Mouse (Mus musculus) thymus, adult 2 months (tissue): ENCODE data around the gene Tet2. TPM values are rescaled to one million over a fixed set of nuclear protein-coding genes. Genes with fewer than 3 reads are reported as not detected.
"Not testable (repeated sequence)": the region's sequence is repeated elsewhere in the genome, so short reads cannot be mapped to it uniquely, and the experiment has no call there.

Source experiments
- DNase-seq: peaks from one replicate; pipeline ENCODE4 v3.0.0; 2021
- H3K27ac ChIP-seq: fragments of 200-500 bp; 2 replicates; pipeline ENCODE4 v1.5.1; 2012; ENCODE audit warnings: low read length, control low read depth; ENCODE audit not compliant: control insufficient read depth, insufficient read depth
- H3K27me3 ChIP-seq: fragments of 200-500 bp; 2 replicates; pipeline ENCODE4 v1.6.1; 2012; ENCODE audit warnings: mild to moderate bottlenecking, low read length, moderate library complexity, mixed read lengths; ENCODE audit not compliant: control insufficient read depth, insufficient read depth
- H3K36me3 ChIP-seq: fragments of 200-500 bp; 2 replicates; pipeline ENCODE4 v1.6.1; 2012; ENCODE audit warnings: mild to moderate bottlenecking, low read length, moderate library complexity; ENCODE audit not compliant: control insufficient read depth, insufficient read depth
- H3K4me1 ChIP-seq: fragments of 200-500 bp; replicated peaks from 2 replicates; pipeline ENCODE4 v1.6.1; 2012; ENCODE audit warnings: low read length; ENCODE audit not compliant: control insufficient read depth, insufficient read depth
- H3K4me3 ChIP-seq: fragments of 200-500 bp; 2 replicates; pipeline ENCODE4 v1.5.1; 2012; ENCODE audit warnings: mild to moderate bottlenecking, low read length, control low read depth, moderate library complexity; ENCODE audit not compliant: control insufficient read depth, insufficient read depth
- CTCF ChIP-seq: fragments of 200-500 bp; IDR thresholded peaks from 2 replicates; pipeline ENCODE4 v1.5.1; 2012; ENCODE audit warnings: mild to moderate bottlenecking, control low read depth, low read length, moderate library complexity, borderline replicate concordance; ENCODE audit not compliant: control insufficient read depth, poor library complexity, insufficient read depth; ENCODE audit errors: extremely low read depth
- POLR2A ChIP-seq: fragments of 200-500 bp; IDR thresholded peaks from 2 replicates; pipeline ENCODE4 v1.6.1; 2012; ENCODE audit warnings: mild to moderate bottlenecking, low read length, control low read depth, moderate library complexity; ENCODE audit not compliant: control insufficient read depth, poor library complexity, insufficient read depth; ENCODE audit errors: extremely low read depth
- WGBS: fragments of 180-500 bp; shearing (Covaris S2); methylation state at CpG from one replicate; pipeline ENCODE4 v1.1.7; 2018; 5-methylcytosine and 5-hydroxymethylcytosine counted together
- polyA plus RNA-seq: library from polyadenylated mRNA; depleted of rRNA; stranded (reverse); fragments of >200 nt; gene quantifications from 2 replicates; pipeline ENCODE4 v1.2.3, GENCODE M21; 2012; rRNA removed

Gene Tet2
- 13.0 and 16.2 TPM in 2 replicates for polyA plus RNA-seq

DNA sequence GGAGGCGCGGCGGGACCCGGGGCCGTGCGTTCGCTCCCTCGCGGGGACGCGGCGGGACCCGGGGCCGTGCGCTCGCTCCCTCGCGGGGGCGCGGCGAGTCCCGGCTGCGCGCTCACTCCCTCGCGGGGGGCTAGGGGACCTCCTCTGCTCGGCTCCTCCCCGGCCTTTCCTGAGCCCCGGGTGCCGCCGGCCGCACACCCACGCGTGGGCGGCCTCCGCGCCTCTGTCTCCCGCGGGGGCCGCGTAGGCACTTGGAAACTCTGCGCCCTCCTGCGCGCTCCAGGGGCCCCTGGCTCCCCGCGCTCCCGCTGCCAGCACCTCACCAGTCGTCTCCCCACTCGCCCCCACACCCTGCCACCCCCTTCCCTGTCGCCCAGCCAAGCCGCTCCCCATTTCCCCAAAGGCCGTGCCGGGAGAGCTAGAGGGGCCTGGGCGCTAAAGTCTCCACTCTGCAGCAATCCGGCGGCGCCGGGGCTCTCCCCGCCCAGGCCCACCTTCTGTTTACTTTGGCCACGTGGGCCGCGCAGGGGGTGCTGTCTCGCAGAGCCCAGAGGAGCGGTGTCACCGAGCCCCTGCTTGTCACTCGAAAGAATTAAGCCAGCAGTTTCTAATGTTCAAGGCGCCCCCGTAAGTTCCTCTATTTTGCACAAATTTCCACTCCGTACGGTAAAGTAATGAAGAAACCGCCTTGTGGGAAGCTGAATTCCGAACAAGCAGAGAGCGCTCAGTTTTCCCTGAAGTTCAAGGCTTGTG is at the start of gene Tet2:
Gene Tet2 (minus strand): TSS at position 589 of the 753 bp plus-strand sequence.
- H3K27me3 ChIP-seq, result no peaks in the 10 kb centered on the region
- H3K36me3 ChIP-seq, result no peaks in the 10 kb centered on the region
- peaks cover 4% of the 10 kb centered on the region for H3K4me1 ChIP-seq
- 1% methylated on average over 73 of the region's 73 CpGs for WGBS
- no peak for TF ChIP-seq POLR2A
- no peak for TF ChIP-seq CTCF
- peak; percentile 52 for DNase-seq
- H3K27ac ChIP-seq, result peak within 1 kb of the TSS; percentile 13
- H3K4me3 ChIP-seq, result peak within 1 kb of the TSS; percentile 91

DNA sequence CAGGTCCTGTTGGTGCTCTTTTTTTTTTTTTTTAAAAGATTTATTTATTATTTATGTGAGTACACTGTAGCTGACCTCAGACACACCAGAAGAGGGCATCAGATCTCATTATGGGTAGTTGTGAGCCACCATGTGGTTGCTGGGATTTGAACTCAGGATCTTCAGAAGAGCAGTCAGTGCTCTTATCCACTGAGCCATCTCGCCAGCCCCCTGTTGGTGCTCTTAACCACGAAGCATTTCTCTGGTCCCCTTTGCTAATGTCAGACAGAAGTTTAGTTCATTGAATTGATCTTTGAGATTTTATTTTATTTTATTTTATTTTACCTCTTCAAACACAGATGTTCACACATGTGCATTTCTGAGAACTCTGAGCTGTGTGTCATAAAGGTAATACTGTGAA is 48.1 kb upstream of the Tet2 start:
- DNase-seq, H3K4me3 ChIP-seq, H3K36me3 ChIP-seq, H3K4me1 ChIP-seq, H3K27me3 ChIP-seq, H3K27ac ChIP-seq: not testable (repeated sequence)
- 91% methylated on average over 2 of the region's 2 CpGs for WGBS

DNA sequence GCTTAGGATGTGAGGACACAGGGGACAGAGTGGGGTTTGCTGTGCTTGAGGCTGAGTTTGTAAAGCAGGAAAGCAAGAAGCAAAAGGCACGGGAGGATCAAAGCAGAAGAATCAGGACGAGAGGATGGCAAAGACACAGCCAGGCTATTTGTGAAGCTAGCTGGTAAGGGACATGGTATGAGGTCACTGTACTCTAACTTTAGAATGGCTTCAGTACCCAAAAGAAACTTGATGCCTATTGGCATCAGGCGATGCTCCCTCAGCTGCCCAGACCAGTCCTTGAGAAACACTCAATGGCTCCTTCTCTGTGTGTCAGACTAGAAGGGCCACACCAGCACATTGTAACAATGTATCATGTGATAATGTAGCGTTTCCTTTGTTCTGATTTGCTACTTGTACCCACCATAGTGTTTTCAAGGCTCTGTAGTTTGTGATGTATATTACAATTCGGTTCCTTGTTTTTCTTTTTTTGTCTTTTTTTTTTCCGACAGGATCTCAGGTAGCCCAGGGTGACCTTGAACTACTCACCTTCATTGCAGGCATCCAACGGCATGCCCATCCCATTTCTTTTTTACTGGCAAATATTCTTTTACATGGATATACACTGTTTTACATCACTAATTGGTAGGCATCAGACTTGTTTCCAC is 45.7 kb upstream of the Tet2 start:
- Histone ChIP-seq H3K4me3 (no peak overlapping the region), H3K4me1 (no peaks in the 10 kb centered on the region), H3K36me3 (no peaks in the 10 kb centered on the region), H3K27me3 (no peaks in the 10 kb centered on the region), H3K27ac (no peak overlapping the region)
- TF ChIP-seq CTCF (no peak), POLR2A (no peak)
- DNase-seq, result no peak
- 94% methylated on average over 7 of the region's 7 CpGs for WGBS

DNA sequence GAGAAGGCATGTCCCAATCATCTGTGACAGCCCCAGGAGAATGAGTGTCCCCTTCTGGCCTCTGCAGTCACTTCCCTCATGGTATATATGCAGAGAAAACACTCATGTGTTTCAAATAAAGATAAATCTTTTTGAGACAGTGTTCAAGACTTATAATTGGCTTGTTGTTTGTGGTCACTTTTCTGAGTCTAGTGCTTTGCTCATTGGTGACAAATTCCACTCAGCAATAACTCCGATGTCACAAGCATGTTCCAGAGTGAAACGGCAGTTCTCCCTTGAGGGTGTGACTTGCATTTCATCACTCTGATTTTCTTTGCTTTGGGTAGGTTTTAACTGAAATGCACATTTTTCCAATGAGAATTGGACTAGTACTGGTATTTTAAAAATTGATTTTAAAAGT is 40.1 kb upstream of the Tet2 start:
- DNase-seq, result no peak
- Histone ChIP-seq H3K27me3 (no peaks in the 10 kb centered on the region), H3K4me1 (no peaks in the 10 kb centered on the region), H3K27ac (no peak overlapping the region), H3K4me3 (no peak overlapping the region), H3K36me3 (no peaks in the 10 kb centered on the region)
- TF ChIP-seq CTCF, result no peak
- TF ChIP-seq POLR2A, result no peak
- WGBS, result 97% methylated on average over 2 of the region's 2 CpGs

DNA sequence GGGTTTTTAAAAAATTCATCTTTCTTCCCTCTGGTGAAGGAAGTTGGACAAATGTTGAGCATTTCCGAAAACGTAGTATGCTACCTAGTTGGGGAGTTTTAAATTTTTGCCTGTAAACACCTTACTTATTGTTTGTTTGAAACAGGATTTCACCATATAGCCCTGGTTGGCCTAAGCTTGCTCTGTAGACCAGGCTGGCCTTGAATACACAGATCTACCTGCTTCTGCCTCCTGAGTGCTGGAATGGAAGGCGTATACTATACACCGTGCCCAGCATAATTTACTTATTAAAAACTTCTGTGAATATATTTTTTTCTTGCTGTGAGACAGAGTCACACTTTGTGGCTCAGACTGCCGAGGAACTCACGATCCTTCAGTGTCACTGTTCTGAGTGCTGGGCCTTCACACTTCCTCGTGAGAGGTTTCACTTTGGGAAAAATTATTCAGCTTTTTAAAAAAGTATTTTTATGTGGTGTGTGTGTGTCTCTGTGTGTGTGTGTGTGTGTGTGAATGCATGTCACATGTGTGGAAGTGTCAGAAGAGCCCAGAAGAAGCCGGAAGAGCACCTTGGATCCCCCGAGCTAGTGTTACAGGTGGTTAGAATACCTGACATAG is 38.6 kb upstream of the Tet2 start:
- Histone ChIP-seq H3K4me3 (no peak overlapping the region), H3K4me1 (no peaks in the 10 kb centered on the region), H3K36me3 (no peaks in the 10 kb centered on the region), H3K27me3 (no peaks in the 10 kb centered on the region), H3K27ac (no peak overlapping the region)
- TF ChIP-seq CTCF (no peak), POLR2A (no peak)
- no peak for DNase-seq
- 44% methylated on average over 9 of the region's 9 CpGs for WGBS

DNA sequence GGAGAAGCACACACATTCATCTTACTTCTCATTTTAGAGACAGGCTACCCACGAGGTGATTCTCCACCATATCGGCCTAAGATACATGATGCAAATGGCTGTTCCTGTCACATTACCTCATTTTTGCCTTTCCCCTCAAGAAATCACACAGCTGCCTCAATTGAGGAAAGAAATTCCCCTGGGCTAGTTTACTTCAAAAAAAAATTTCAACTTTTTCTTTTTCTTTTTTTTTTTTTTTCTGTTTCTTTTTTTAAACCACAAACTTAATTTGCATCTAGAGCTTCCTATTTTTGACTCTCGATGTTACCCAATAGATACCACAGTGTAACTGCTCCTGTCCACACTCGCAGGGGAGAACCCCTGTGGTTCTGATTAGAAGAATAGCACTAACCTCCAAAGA is 38.0 kb upstream of the Tet2 start:
- H3K4me3 ChIP-seq, result no peak overlapping the region
- H3K27me3 ChIP-seq, result no peaks in the 10 kb centered on the region
- 2% methylated on average over 4 of the region's 4 CpGs for WGBS
- H3K4me1 ChIP-seq, result no peaks in the 10 kb centered on the region
- H3K27ac ChIP-seq, result no peak overlapping the region
- no peaks in the 10 kb centered on the region for H3K36me3 ChIP-seq
- no peak for DNase-seq
- TF ChIP-seq CTCF, result no peak
- no peak for TF ChIP-seq POLR2A
